Comparison of ENCODE assay signal across 23 mouse cellular contexts in the genomic region with DNA sequence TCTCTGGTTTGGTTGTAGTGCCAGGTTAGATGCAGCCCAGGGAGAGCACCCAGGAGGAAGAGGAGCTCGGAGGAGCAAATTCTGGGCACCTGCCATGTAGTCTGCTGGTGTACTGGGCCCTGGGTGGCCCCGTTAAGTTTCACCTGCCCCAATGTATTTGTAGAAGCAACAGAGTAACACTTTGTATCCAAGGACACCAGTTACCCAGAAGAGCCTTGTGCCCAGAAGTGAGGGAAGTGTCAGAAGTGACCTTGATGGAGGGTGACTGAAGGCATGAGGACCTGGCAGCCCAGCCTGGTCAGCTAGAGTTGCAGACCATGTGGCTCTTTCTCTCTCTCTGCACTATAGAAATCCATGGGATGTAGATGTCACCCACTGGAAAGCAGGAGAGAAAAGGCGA. TPM values are rescaled to one million over a fixed set of nuclear protein-coding genes. Genes with fewer than 3 reads are reported as not detected.
DNase-seq lines count a peak whose midpoint lies in the region; ATAC-seq lines count a peak whose summit lies in the region.
"Had no signal": no experiment of that assay in that cellular context is flagged by ENCODE, and none has a peak within 500 bp of the region (broad histone marks: within the 10 kb centered on the region; RNA-seq: fewer than 3 reads in every experiment).

No protein-coding gene starts in this region.

- H3K4me2 ChIP-seq in heart, embryonic 14.5 days (ENCODE audit: low read length), result no peak overlapping the region
- H3K4me2 ChIP-seq: hindbrain, embryonic 13.5 days; limb, embryonic 13.5 days; liver, embryonic 12.5 days; midbrain, embryonic 11.5 days; neural tube, embryonic 15.5 days; stomach, embryonic 15.5 days had no signal

- peak; percentile 26 to 53 for DNase-seq in gastrocnemius, adult 8-10 months (ENCODE audit: low spot score in 2 of 2)
- DNase-seq in gastrocnemius, postnatal 36 days, result no peak
- peak; percentile 58 for DNase-seq in heart, embryonic 10.5 days (ENCODE audit: low spot score)
- DNase-seq in skeletal muscle tissue, adult 2 months (ENCODE audit: low read depth, low spot score), result peak; percentile 82
- no peak for DNase-seq in lung, postnatal 14 days
- DNase-seq in frontal cortex, postnatal 25 days (ENCODE audit: low spot score in 2 of 2), result no peak
- DNase-seq: adrenal gland, adult 8-10 months; cerebellum, adult 18-20 months; cerebellum, postnatal 14 days; kidney, adult 11 months; kidney, postnatal 4 days; lung, adult 18-20 months; lung, postnatal 10 days; right cerebral cortex, adult 18-20 months; right cerebral cortex, postnatal 4 days had no signal

- WGBS in heart, embryonic 10.5 days, result 65% methylated on average over 3 of the region's 3 CpGs
- WGBS in heart, embryonic 14.5 days, result 67% methylated on average over 3 of the region's 3 CpGs

- ATAC-seq in heart, embryonic 14.5 days (ENCODE audit: insufficient number of reproducible peaks, insufficient read depth, low FRiP score, low read depth), result no peak
- ATAC-seq: liver, embryonic 12.5 days; Patski had no signal

- H3K27ac ChIP-seq in heart, embryonic 10.5 days, result peak overlapping the region; percentile 33; the same call in 1 of the 2 replicates
- peak overlapping the region; percentile 33 to 42; a peak in 3 of 4 replicates for H3K27ac ChIP-seq in heart, embryonic 14.5 days (replicated peaks in 1 of 2; ENCODE audit: control insufficient read depth in 1 of 2, insufficient read depth in 1 of 2, low read depth in 2 of 2, low read length in 2 of 2)
- H3K27ac ChIP-seq: hindbrain, embryonic 13.5 days; limb, embryonic 13.5 days; liver, embryonic 12.5 days; neural tube, embryonic 15.5 days; stomach, embryonic 15.5 days had no signal

- H3K9ac ChIP-seq in heart, embryonic 14.5 days (ENCODE audit: low read length), result 0 out of 2 replicates have a peak overlapping the region, but pooled peaks have one; percentile 16
- H3K9ac ChIP-seq: hindbrain, embryonic 13.5 days; limb, embryonic 13.5 days; liver, embryonic 12.5 days; neural tube, embryonic 15.5 days; stomach, embryonic 15.5 days had no signal

- H3K4me1 ChIP-seq in heart, embryonic 10.5 days, result peaks cover 16% of the 10 kb centered on the region
- peaks cover 12 to 21% of the 10 kb centered on the region in 2 experiments for H3K4me1 ChIP-seq in heart, embryonic 14.5 days (ENCODE audit: control insufficient read depth in 2 of 2, insufficient read depth in 2 of 2, low read length in 2 of 2)
- H3K4me1 ChIP-seq: limb, embryonic 13.5 days; liver, embryonic 12.5 days had no signal

- H3K9me3 ChIP-seq in heart, embryonic 10.5 days, result no peaks in the 10 kb centered on the region
- H3K9me3 ChIP-seq in heart, embryonic 14.5 days (ENCODE audit: control insufficient read depth, low read length), result no peaks in the 10 kb centered on the region
- H3K9me3 ChIP-seq: hindbrain, embryonic 13.5 days; limb, embryonic 13.5 days; liver, embryonic 12.5 days; neural tube, embryonic 15.5 days; stomach, embryonic 15.5 days had no signal

- H3K27me3 ChIP-seq in heart, embryonic 10.5 days (ENCODE audit: insufficient read depth, poor library complexity, severe bottlenecking), result 0 out of 2 replicates have a peak, but pooled peaks cover 10% of the 10 kb centered on the region
- no peaks in the 10 kb centered on the region for H3K27me3 ChIP-seq in heart, embryonic 14.5 days (ENCODE audit: control insufficient read depth, insufficient read depth, low read length)
- H3K27me3 ChIP-seq: limb, embryonic 13.5 days; stomach, embryonic 15.5 days had no signal

- intact Hi-C loops in gastrocnemius, postnatal 36 days (cut with DNase I), result no loop called here

- no peak overlapping the region for H3K4me3 ChIP-seq in heart, embryonic 10.5 days
- H3K4me3 ChIP-seq in heart, embryonic 14.5 days (ENCODE audit: control insufficient read depth in 1 of 2, insufficient read depth in 1 of 2, low read depth in 1 of 2, low read length in 2 of 2), result no peak overlapping the region
- H3K4me3 ChIP-seq: hindbrain, embryonic 13.5 days; limb, embryonic 13.5 days; liver, embryonic 12.5 days; neural tube, embryonic 15.5 days; stomach, embryonic 15.5 days had no signal

- H3K36me3 ChIP-seq in heart, embryonic 10.5 days, result no peaks in the 10 kb centered on the region
- H3K36me3 ChIP-seq in heart, embryonic 14.5 days (ENCODE audit: control insufficient read depth, insufficient read depth, low read length), result no peaks in the 10 kb centered on the region
- H3K36me3 ChIP-seq: hindbrain, embryonic 13.5 days; limb, embryonic 13.5 days; liver, embryonic 12.5 days; neural tube, embryonic 15.5 days; stomach, embryonic 15.5 days had no signal

RNA-seq across cellular contexts. Expression of a gene that starts 9.5 kb away (rescaled TPM):
- 1,000 to 10,000 TPM; 2,862 to 3,030 (median 2,917) TPM for total RNA-seq in gastrocnemius, adult 8-10 months (2022)
- total RNA-seq in gastrocnemius, postnatal 36 days (2021), result 1,000 to 10,000 TPM; 2,982 to 3,031 TPM
- polyA plus RNA-seq in heart, embryonic 10.5 days (2016; fragmentation: Nextera tagmentation; extraction: Ambion mirVana), result 1,300 and 1,795 TPM in 2 replicates
- 2,296 and 2,316 TPM in 2 replicates for polyA plus RNA-seq in heart, embryonic 14.5 days (2014; fragmentation: Nextera tagmentation; extraction: Ambion mirVana)

Comparison
In these comparisons a context has a peak if more than half of its experiments do, and no peak if none do; other contexts are left out.
1. DNase-seq: peak in gastrocnemius, adult 8-10 months (2 of 2), heart, embryonic 10.5 days (single experiment) and skeletal muscle tissue, adult 2 months (single experiment); none in gastrocnemius, postnatal 36 days (0 of 2), lung, postnatal 14 days (single experiment) and frontal cortex, postnatal 25 days (0 of 2).